Mouse (Mus musculus) ES-Bruce4 (cell line): Measurements from ENCODE around the gene Atrn. TPM values are rescaled to one million over a fixed set of nuclear protein-coding genes. Genes with fewer than 3 reads are reported as not detected.

Experiments
- H3K27ac ChIP-seq: 2 replicates; pipeline ENCODE4 v1.5.1; 2012; ENCODE audit warnings: low read length, inconsistent platforms; ENCODE audit not compliant: insufficient read depth
- H3K27me3 ChIP-seq: 2 replicates; pipeline ENCODE4 v1.6.1; 2012; ENCODE audit warnings: mild to moderate bottlenecking, low read length, inconsistent platforms; ENCODE audit not compliant: control insufficient read depth, poor library complexity, insufficient read depth, severe bottlenecking
- H3K36me3 ChIP-seq: 2 replicates; pipeline ENCODE4 v1.6.1; 2012; ENCODE audit warnings: inconsistent platforms, mild to moderate bottlenecking, low read length, moderate library complexity; ENCODE audit not compliant: control insufficient read depth, poor library complexity, insufficient read depth, severe bottlenecking
- H3K4me1 ChIP-seq: one replicate; pipeline ENCODE4 v1.8.1; 2011; ENCODE audit warnings: low read length; ENCODE audit not compliant: control insufficient read depth, insufficient read depth
- H3K4me3 ChIP-seq: 2 replicates; pipeline ENCODE4 v1.5.1; 2011; ENCODE audit warnings: low read depth, mild to moderate bottlenecking, low read length
- H3K9ac ChIP-seq: 2 replicates; pipeline ENCODE4 v1.6.1; 2012; ENCODE audit warnings: low read depth, mild to moderate bottlenecking, inconsistent platforms; ENCODE audit not compliant: poor library complexity, severe bottlenecking
- H3K9me3 ChIP-seq: replicated peaks from 2 replicates; pipeline ENCODE4 v1.6.1; 2012; ENCODE audit warnings: mild to moderate bottlenecking, low read length, inconsistent platforms; ENCODE audit not compliant: control insufficient read depth, poor library complexity, insufficient read depth, severe bottlenecking
- CTCF ChIP-seq: IDR thresholded peaks from one replicate; pipeline ENCODE4 v1.8.1; 2011; ENCODE audit warnings: low read depth, low read length
- EP300 ChIP-seq: IDR thresholded peaks from 2 replicates; pipeline ENCODE4 v1.6.1; 2011; ENCODE audit warnings: low read depth, low read length; ENCODE audit not compliant: insufficient read depth
- POLR2A ChIP-seq: IDR thresholded peaks from one replicate; pipeline ENCODE4 v1.8.1; 2011; ENCODE audit warnings: low read length; ENCODE audit not compliant: insufficient read depth
- polyA plus RNA-seq: library from polyadenylated mRNA; stranded (reverse); fragments of >200 nt; gene quantifications from 2 replicates; pipeline ENCODE4 v1.2.4, GENCODE M21; 2011; ENCODE audit warnings: low read depth; ENCODE audit not compliant: missing spikeins, insufficient read depth, insufficient read length

Atrn gene
- polyA plus RNA-seq, 1 experiment = 9.8 TPM

DNA sequence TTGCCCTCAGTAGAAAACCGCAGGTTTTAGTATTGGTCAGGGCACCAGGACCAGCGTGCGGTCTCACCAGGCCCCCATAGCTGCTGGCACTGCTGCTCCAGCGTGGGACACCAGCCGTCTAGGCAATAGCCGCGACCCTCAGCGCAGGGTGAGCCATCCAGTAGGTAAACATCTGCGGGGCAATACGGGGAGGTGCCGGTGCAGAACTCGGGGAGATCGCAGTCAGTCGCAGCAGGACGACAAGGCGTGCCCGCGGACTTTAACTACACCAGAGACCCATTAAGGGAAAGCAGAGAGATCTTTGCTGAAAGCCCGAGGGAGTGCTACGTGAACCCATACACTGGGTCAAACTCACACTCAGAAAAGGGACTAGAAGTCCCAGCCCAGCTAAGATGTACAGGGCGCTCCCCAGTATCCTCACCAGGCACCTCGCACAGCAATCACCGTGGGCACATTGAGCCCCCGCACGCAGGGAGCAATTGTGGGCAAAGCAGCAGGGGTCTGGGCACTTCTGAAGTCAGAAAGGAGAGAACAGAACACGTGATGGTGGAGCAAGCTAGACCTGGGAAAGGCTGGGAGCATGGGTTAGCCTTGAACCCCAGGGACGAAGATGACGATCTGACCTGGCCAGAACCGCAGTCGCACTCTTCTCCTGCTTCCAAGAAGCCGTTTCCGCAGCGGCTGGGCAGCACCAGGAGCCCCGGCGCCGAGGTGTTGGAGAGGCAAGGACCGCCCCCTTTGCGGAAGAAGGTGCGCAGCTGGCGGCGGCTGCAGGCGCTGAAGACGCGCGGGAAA is 147.8 kb downstream of the Atrn start:
- no peak overlapping the region for H3K27ac ChIP-seq
- H3K9me3 ChIP-seq = no peaks in the 10 kb centered on the region
- H3K4me1 ChIP-seq = no peaks in the 10 kb centered on the region
- TF ChIP-seq POLR2A (no peak), CTCF (no peak), EP300 (no peak)
- H3K9ac ChIP-seq = no peak overlapping the region
- H3K36me3 ChIP-seq = no peaks in the 10 kb centered on the region
- H3K4me3 ChIP-seq = peak overlapping the region; percentile 30
- H3K27me3 ChIP-seq = peaks cover 3% of the 10 kb centered on the region; the same call in 1 of the 2 replicates

DNA sequence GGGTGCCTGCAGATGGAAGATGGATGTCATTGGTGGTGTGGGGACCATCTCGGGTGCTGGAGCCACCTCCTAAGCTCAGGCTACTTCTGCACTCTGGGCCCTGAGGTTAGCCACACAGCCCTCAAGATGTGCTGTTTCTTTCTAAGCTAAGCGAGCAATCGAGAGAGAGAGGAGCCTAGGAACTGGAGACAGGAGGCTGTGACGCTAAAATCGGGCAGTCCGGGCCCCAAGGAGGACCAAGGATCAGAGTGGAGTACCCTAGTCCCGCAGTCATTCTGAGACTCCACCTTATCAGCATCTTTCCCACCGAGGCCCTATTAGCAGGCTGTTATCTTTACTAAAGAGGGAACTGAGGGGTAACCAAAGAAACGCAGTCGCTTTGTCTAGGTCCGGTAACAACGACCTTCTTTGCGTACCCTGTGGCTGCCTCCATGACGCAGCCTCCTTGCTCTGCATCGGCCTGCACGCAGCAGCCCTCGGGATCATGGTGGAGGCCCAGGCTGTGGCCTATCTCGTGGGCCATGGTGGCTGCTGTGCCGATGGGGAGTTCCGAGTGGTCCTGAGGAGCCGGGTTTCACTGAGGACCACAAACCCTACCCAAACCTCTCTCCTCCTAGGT is 148.5 kb downstream of the Atrn start:
- peaks cover 3% of the 10 kb centered on the region; the same call in 1 of the 2 replicates for H3K27me3 ChIP-seq
- peak overlapping the region; percentile 30 for H3K4me3 ChIP-seq
- no peaks in the 10 kb centered on the region for H3K4me1 ChIP-seq
- TF ChIP-seq POLR2A = no peak
- no peak for TF ChIP-seq CTCF
- TF ChIP-seq EP300 = no peak
- 0 out of 2 replicates have a peak overlapping the region, but pooled peaks have one; percentile 5 for H3K9ac ChIP-seq
- H3K36me3 ChIP-seq = no peaks in the 10 kb centered on the region
- no peaks in the 10 kb centered on the region for H3K9me3 ChIP-seq
- H3K27ac ChIP-seq = no peak overlapping the region

GRCm38 (mm10) chr2:131055631-131056030 is 149.3 kb downstream of the Atrn start:
- no peaks in the 10 kb centered on the region for H3K9me3 ChIP-seq
- no peaks in the 10 kb centered on the region for H3K4me1 ChIP-seq
- no peaks in the 10 kb centered on the region for H3K36me3 ChIP-seq
- no peak overlapping the region for H3K27ac ChIP-seq
- TF ChIP-seq CTCF = peak; percentile 85
- TF ChIP-seq POLR2A = no peak
- 0 out of 2 replicates have a peak, but pooled peaks have one; percentile 38 for TF ChIP-seq EP300
- H3K9ac ChIP-seq = no peak overlapping the region
- peaks cover 3% of the 10 kb centered on the region; the same call in 1 of the 2 replicates for H3K27me3 ChIP-seq
- H3K4me3 ChIP-seq = peak overlapping the region; percentile 49

- H3K27me3 ChIP-seq = peaks cover 3% of the 10 kb centered on the region; the same call in 1 of the 2 replicates
- 0 out of 2 replicates have a peak overlapping the region, but pooled peaks have one; percentile 13 for H3K9ac ChIP-seq
- TF ChIP-seq POLR2A (no peak), CTCF (peak; percentile 65), EP300 (peak; percentile 64; the same call in 1 of the 2 replicates)
- no peaks in the 10 kb centered on the region for H3K9me3 ChIP-seq
- H3K4me3 ChIP-seq = peak overlapping the region; percentile 49
- H3K27ac ChIP-seq = no peak overlapping the region
- no peaks in the 10 kb centered on the region for H3K36me3 ChIP-seq
- H3K4me1 ChIP-seq = no peaks in the 10 kb centered on the region
Measured at GRCm38 (mm10) chr2:131056191-131056590, 149.9 kb downstream of the Atrn start.

GRCm38 (mm10) chr2:131058672-131059071 is 152.4 kb downstream of the Atrn start:
- TF ChIP-seq POLR2A = no peak
- no peak for TF ChIP-seq EP300
- TF ChIP-seq CTCF = no peak
- Histone ChIP-seq H3K4me3 (no peak overlapping the region), H3K4me1 (no peaks in the 10 kb centered on the region), H3K9me3 (no peaks in the 10 kb centered on the region), H3K27ac (no peak overlapping the region), H3K36me3 (no peaks in the 10 kb centered on the region), H3K27me3 (peaks cover under 1% of the 10 kb centered on the region; the same call in 1 of the 2 replicates), H3K9ac (no peak overlapping the region)

DNA sequence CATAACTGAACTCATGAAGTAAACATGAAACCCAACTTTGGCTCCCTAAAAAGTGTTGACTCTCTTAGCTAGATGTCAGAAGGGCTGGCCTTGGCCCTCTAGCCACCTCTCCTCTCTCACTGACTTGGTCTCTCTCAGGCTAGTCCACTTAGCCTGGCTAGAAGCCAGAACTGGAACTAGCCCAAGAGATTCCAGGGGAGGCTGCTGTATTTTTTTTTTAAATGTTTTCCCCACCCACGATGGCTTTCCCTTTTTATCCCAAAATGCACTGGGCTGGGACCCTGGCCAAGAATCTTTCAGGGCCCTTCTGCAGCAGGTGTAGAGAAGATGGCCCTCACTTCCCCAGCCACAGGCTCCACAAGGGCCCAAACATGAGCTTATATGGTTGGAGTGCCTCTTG is 153.1 kb downstream of the Atrn start:
- no peak overlapping the region for H3K9ac ChIP-seq
- TF ChIP-seq CTCF = no peak
- no peak for TF ChIP-seq EP300
- no peak for TF ChIP-seq POLR2A
- no peaks in the 10 kb centered on the region for H3K36me3 ChIP-seq
- no peak overlapping the region for H3K4me3 ChIP-seq
- no peak overlapping the region for H3K27ac ChIP-seq
- H3K27me3 ChIP-seq = no peaks in the 10 kb centered on the region
- no peaks in the 10 kb centered on the region for H3K4me1 ChIP-seq
- H3K9me3 ChIP-seq = no peaks in the 10 kb centered on the region
